Mouse (Mus musculus) kidney, adult 18-20 months (tissue): ENCODE measurements at regions not wholly inside any gene's neighbourhood (a gene's known extent, or its start where the extent isn't known, plus 50 kb on each side); places are given as distances from the start of the nearest gene placed in this dataset.
"Not testable (repeated sequence)": the region's sequence is repeated elsewhere in the genome, so short reads cannot be mapped to it uniquely, and the experiment has no call there.

ENCODE experiments used
- DNase-seq: peaks from one replicate; pipeline ENCODE4 v3.0.0; 2021

DNA sequence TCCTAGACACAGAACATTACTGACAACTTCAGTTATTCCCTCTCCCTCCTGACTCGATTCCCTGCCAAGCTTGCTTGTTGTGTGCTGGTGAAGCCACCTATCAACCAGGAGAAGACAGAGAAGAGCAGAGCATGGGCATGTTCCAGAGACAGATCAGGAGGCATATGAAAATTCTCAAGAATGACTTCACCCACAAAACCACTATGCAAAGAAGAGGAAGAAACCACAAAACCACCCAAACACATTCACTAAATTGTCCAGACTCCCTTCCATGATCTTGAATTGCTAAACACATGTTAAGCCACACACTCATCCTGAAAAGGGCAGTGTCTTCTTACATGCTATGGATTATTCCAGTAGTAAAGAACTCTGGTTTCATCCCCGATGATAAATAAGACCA, 284.8 kb upstream of the Tex13c3 start:
- no peak for DNase-seq

DNA sequence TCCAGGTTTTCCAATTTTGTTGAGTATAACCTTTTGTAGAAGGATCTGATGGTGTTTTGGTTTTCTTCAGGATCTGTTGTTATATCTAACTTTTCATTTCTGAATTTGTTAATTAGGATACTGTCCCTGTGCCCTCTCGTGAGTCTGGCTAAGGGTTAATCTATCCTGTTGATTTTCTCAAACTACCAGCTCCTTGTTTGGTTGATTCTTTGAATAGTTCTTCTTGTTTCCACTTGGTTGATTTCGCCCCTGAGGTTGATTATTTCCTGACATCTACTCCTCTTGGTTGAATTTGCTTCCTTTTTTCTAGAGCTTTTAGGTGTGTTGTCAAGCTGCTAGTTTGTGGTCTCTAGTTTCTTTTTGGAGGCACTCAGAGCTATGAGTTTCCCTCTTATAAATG, 270.4 kb upstream of the Tex13c3 start:
- DNase-seq, result not testable (repeated sequence)

DNA sequence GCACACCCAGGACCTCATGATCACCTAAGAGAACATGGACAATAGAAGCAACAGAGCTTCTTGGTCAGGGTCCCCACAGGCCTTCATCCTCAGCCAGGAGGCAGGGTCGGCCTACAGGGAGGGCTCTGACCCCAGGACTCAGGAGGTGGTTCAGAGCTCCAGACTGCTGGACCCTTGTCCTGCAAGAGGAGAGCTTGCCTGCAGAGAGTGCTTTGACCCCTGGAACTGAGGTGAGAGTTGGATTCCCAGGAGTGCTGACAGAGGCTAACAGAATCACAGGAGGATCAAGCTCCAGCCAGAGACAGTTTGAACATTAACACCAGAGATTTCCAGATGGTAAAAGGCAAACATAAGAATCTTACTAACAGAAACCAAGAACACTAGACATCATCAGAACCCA, 227.9 kb upstream of the Tex13c3 start:
- DNase-seq, result peak; percentile 5

DNA sequence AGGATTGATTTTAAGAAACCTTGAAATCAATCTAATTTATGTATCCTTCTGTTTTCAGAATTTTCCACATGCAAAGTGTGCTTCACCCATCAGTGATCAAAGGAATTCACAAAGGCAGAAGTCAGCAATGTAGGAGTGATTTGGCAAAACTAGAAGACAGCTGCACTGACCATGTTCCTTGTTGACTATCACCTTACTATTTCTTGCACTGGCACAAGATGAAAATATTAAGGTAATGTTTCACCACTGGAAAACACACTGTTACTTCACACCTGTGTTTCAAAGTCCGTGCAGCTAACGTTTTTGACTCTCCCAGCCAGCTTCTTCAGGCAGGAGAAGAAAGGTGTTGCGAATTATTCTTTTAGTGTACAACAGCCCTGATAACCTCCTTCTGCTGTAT, 221.4 kb upstream of the Tex13c3 start:
- no peak for DNase-seq

DNA sequence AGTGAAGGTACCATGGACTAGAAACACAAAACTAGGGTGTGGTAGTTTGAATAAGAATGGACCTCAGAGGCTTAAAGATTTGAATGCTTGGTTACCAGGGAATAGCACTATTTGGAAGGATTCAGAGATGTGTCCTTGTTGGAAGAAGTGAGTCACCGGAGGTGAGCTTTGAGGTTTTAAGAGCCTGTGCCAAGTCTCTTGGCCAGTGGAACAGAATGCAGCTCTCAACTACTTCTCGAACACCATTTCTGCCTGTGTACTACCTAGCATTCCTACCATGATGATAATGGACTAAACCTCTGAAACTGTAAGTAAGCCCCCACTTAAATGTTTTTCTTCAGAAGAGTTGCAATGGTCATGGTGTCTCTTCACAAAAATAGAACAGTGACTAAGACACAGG, 219.2 kb upstream of the Tex13c3 start:
- DNase-seq, result no peak

DNA sequence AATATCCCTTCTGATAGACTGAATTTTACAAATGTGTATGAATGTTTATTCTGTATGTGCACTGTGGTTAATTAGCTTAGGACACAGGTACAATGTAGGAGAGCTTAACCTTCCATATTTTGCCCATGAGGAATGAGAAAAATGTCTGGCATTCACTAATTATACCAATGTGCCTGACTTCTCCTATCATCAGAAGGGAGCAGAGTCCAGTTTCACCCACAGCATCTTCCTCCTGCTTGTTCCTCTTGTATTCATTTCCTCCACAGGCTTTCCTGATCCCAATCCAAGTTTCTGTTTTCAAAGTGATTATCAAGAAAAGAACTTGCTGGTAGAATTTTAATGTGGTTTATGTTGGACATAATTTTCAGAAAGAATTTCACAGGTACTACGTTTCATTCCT, 206.4 kb upstream of the Tex13c3 start:
- no peak for DNase-seq
